Mouse (Mus musculus) brain, embryonic 14.5 days (tissue): ENCODE measurements around the gene H2-Ab1. TPM values are rescaled to one million over a fixed set of nuclear protein-coding genes. Genes with fewer than 3 reads are reported as not detected.
A peak's percentile ranks its signal among the peaks of the same experiment; 100 is the strongest.

Experiments used
- DNase-seq: peaks from one replicate; pipeline ENCODE4 v3.0.0-alpha.2; 2011; ENCODE audit warnings: low read depth
- CTCF ChIP-seq: fragments of 200-500 bp; IDR thresholded peaks from 2 replicates; pipeline ENCODE4 v1.5.1; 2012; ENCODE audit warnings: inconsistent platforms, mild to moderate bottlenecking, moderate library complexity, borderline replicate concordance; ENCODE audit not compliant: insufficient read depth, insufficient read length; ENCODE audit errors: extremely low read depth
- POLR2A ChIP-seq: fragments of 200-500 bp; IDR thresholded peaks from 2 replicates; pipeline ENCODE4 v1.6.1; 2012; ENCODE audit warnings: mild to moderate bottlenecking, inconsistent platforms, borderline replicate concordance; ENCODE audit not compliant: poor library complexity, insufficient read depth, insufficient read length, severe bottlenecking; ENCODE audit errors: extremely low read depth
- polyA plus RNA-seq: library from polyadenylated mRNA; depleted of rRNA; stranded (reverse); fragments of >200 nt; gene quantifications from 2 replicates; pipeline ENCODE4 v1.2.3, GENCODE M21; 2012

The H2-Ab1 gene
- polyA plus RNA-seq, 1 experiment, result 1.4 TPM

GRCm38 (mm10) chr17:34240916-34241315 is 16.6 kb upstream of the H2-Ab1 start:
- no peak for DNase-seq
- TF ChIP-seq POLR2A (no peak), CTCF (no peak)

GRCm38 (mm10) chr17:34244656-34245055 is 12.8 kb upstream of the H2-Ab1 start:
- TF ChIP-seq CTCF, result no peak
- no peak for TF ChIP-seq POLR2A
- no peak for DNase-seq

GRCm38 (mm10) chr17:34247047-34247446 is 10.4 kb upstream of the H2-Ab1 start:
- no peak for TF ChIP-seq POLR2A
- TF ChIP-seq CTCF, result peak; percentile 20; the same call in 1 of the 2 replicates
- peak; percentile 7 for DNase-seq

- no peak for DNase-seq
- TF ChIP-seq CTCF (no peak), POLR2A (no peak)
Observed at GRCm38 (mm10) chr17:34248764-34249163, 8.7 kb upstream of the H2-Ab1 start.

GRCm38 (mm10) chr17:34249361-34249760 is 8.1 kb upstream of the H2-Ab1 start:
- TF ChIP-seq CTCF (no peak), POLR2A (no peak)

GRCm38 (mm10) chr17:34249878-34250277 is 7.6 kb upstream of the H2-Ab1 start:
- peak; percentile 82 for DNase-seq
- TF ChIP-seq POLR2A, result no peak
- TF ChIP-seq CTCF, result peak; percentile 69; the same call in 1 of the 2 replicates

More at GRCm38 (mm10) chr17:34249361-34249760, 8.1 kb upstream of the H2-Ab1 start:
- DNase-seq, result no peak

GRCm38 (mm10) chr17:34251666-34252065 is 5.8 kb upstream of the H2-Ab1 start:
- TF ChIP-seq POLR2A (no peak), CTCF (peak; percentile 5; the same call in 1 of the 2 replicates)
- DNase-seq, result no peak

- DNase-seq, result no peak
- TF ChIP-seq CTCF (no peak), POLR2A (no peak)
Observed at GRCm38 (mm10) chr17:34256501-34256900, 988 bp upstream of the H2-Ab1 start.

GRCm38 (mm10) chr17:34260551-34260950 is 3.1 kb downstream of the H2-Ab1 start:
- DNase-seq, result peak; percentile 6
- TF ChIP-seq POLR2A, result no peak
- no peak for TF ChIP-seq CTCF

GRCm38 (mm10) chr17:34261502-34261901 is 4.0 kb downstream of the H2-Ab1 start:
- peak; percentile 89 for DNase-seq
- TF ChIP-seq CTCF (no peak), POLR2A (no peak)

- TF ChIP-seq POLR2A (no peak), CTCF (no peak)
- peak; percentile 89 for DNase-seq
Observed at GRCm38 (mm10) chr17:34263068-34263467, 5.6 kb downstream of the H2-Ab1 start.

- peak; percentile 43 for DNase-seq
- TF ChIP-seq POLR2A, result no peak
- TF ChIP-seq CTCF, result peak; percentile 21; the same call in 1 of the 2 replicates
Observed at GRCm38 (mm10) chr17:34263811-34264371, 6.4 kb downstream of the H2-Ab1 start.
